Mouse (Mus musculus): ENCODE results near the gene Wbp2.
"Not testable (repeated sequence)": the region's sequence is repeated elsewhere in the genome, so short reads cannot be mapped to it uniquely, and the experiment has no call there.

Wbp2 gene

DNA sequence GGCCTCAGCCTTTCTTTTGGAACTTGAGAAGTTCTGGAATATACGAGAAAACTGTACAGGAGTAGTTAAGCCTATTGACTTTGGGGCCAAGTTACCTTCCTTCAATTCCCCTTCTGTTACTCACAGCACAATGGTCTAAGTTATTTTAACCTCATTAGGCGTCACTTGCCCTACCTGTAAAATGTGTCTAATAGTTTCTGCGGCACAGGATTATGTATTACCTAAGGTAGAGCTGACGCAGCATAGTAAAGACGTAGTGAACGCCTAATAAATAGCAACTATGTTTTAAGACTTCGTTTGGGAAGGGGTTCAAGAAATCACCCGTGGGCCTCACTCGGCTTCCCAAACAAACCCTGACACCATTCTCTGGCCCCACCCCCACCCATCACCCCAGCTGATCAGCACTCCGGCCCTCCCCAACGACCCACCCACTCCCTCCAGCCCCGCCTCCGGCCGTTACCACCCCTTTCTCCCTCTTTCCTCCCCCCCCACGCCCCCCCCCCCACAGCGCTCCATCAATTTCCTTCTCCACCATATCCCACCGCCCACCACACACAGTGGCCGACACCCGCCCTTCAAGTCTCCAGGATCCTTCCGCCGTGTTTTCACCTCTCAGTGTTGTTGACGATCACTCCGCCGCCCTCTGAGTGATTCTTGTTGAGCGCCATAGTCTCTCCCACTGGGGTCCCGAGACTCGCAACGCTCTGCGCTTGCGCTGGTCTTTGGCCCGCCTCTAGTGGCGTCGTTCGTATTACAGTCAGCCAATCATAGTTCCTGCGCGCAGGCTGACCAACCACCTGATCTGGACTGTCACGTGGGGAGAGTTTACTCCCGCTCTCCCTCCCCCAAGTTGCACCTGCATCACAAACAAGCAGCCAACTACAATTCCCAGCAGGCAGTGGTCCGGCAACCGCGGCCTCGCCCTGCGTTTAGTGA lies at the start of gene Wbp2:
Wbp2 (minus strand) TSS at position 738 of the 936 bp plus-strand sequence.
- DNase-seq (ENCODE audit: low read depth, low spot score): peak; percentile 99

DNA sequence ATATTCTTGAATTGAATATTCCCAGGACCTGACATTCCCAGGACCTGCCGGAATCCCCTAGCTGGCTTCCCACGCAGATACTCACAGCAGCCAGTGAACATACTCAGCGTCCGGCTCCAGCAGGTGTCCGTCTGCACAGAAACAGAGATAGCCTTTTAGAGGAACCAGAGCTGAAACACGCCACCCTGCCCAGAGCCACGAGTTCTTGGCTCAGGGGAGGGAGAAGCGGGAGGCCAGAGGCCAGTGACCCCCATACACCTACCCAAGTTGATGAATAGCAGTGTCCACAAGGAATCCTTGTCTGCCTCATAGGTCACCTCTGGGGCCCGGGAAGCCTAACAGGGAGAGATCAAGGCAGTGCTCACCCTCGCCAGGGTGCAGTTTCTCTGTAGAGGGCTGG lies 47.4 kb upstream of the Wbp2 start:
- DNase-seq (ENCODE audit: low read depth, low spot score): no peak

GRCm38 (mm10) chr11:116133497-116133896 lies 46.7 kb upstream of the Wbp2 start:
- no peak for DNase-seq (ENCODE audit: low read depth, low spot score)

DNA sequence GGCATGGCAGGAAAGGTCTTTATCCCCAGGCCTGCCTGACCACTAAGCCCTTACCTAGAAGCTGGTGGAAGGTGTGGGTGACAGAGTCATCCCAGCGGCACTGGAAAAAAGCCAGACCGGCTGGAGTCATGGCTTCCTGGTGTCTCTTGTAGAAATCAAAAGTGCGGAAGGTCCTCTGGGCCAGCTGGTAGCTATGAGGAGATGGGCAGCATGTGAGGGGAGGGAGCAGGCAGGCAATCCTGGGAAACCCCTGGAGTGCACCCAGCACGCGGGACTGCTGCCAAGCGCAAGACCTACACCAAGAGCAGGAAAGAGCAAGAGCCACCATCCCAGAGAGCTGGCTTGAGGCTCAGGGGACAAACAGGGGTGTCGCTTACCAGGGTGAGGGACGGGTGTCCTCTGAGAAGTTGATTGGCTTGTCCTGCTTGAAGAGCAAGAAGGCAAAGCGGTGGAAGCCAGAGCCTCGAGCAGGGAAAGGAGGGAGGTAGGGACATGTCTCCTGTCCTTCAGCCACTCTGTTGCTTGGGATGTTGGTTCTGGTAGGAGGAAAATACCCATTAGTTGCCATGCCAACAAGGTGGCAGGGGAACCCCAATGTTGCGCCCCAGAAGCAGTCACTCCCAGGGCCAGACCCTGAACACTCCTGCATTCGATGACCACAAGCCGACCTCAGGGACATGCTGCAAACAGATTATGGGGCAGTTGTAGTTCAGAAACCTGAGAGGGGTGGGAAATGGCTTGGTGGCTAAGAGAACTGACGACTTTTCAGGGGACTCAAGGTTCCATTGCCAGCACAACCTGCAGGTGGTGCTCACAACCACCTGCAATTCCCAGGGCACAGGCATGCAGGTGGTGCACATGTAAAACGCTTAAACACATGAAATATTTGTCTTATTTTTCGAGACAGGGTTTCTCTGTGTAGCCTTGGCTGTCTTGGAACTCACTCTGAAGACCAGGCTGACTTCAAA lies 45.9 kb upstream of the Wbp2 start:
- DNase-seq (ENCODE audit: low read depth, low spot score): no peak

DNA sequence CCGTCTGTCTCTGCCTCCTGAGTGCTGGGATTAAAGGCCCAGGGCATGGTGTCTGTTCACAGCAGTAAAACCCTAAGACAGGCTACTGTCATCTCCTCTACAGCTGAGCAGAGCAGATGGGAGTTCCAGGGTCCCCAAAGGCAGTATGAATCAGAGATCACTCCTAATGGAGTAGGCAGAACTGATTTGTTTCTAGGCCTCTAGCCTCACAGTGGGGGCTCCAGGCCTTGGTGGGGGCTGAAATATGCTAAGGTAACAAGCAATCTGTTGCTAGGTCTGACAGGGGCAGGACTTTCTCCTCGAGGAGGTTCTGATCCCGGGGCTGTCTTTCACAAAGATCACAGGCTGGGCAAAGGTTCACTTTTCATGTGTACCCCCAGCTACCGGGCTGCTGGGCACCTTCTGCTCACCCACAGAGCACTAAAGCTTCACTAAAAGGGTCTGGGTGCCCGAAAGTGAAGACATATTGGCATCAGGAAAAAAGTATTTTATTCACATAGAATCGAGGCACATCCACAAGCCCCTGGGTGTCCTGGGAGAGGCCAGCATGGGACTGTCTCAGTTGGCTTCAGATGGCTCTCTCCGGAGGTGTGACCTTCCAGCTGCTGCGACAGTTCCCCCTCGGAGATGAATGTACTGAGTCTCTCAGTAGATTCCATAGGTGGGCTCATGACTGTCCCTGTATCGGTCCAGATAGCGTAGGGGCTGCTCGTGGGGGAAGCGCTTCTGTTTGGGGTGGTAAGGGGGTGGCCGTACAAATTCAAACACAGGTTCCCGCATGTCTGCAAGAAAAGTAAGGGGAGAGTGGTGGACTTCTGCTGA lies 44.8 kb upstream of the Wbp2 start:
- DNase-seq (ENCODE audit: low read depth, low spot score): no peak

- peak; percentile 93 for DNase-seq (ENCODE audit: low read depth, low spot score)
These were observed 43.9 kb upstream of the Wbp2 start, which contains the start of gene Trim65 for GRCm38 (mm10) chr11:116130488-116131205. TSS of gene Trim65 (minus strand) at chr11:116131128.

DNA sequence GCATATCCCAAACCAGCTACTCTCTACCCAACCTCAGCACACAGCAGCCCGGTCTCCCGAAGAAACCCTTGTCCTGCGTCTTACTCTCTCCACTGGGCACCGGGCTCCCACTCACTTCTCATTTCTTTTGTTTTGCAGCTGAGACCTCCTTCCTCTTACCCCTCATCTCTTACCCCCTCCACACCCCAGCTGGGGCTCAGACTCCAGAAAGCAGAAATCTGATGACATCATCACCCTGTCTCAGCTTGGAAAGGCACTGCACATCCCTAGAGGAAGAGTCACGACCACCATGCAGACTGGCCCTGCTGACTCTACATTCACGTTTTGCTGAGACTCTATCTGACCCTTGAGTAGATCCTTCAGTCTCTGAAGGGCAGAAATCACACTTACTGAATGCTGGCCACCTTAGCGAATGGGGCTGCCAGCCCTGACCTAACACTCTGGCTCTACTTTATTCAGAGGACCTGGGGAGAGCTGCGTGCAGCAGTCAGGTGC lies 43.2 kb upstream of the Wbp2 start:
- no peak for DNase-seq (ENCODE audit: low read depth, low spot score)

GRCm38 (mm10) chr11:116129091-116129790 lies 42.4 kb upstream of the Wbp2 start:
- DNase-seq (ENCODE audit: low read depth, low spot score): no peak

- DNase-seq (ENCODE audit: low read depth, low spot score): no peak
These were observed 41.2 kb upstream of the Wbp2 start for GRCm38 (mm10) chr11:116127986-116128385.

- DNase-seq (ENCODE audit: low read depth, low spot score): peak; percentile 68
These were observed 40.6 kb upstream of the Wbp2 start, which contains the start of gene Trim47 for GRCm38 (mm10) chr11:116127156-116127980. TSS of gene Trim47 (minus strand) at chr11:116127210.

- DNase-seq (ENCODE audit: low read depth, low spot score): no peak
These were observed 39.5 kb upstream of the Wbp2 start for GRCm38 (mm10) chr11:116126261-116126660.

- not testable (repeated sequence) for DNase-seq (ENCODE audit: low read depth, low spot score)
These were observed 35.0 kb upstream of the Wbp2 start for GRCm38 (mm10) chr11:116121731-116122245.

- no peak for DNase-seq (ENCODE audit: low read depth, low spot score)
These were observed 31.0 kb upstream of the Wbp2 start for GRCm38 (mm10) chr11:116117819-116118218.

- DNase-seq (ENCODE audit: low read depth, low spot score): no peak
These were observed 30.4 kb upstream of the Wbp2 start for GRCm38 (mm10) chr11:116117241-116117640.

- no peak for DNase-seq (ENCODE audit: low read depth, low spot score)
These were observed 24.9 kb upstream of the Wbp2 start for GRCm38 (mm10) chr11:116111611-116112203.

- no peak for DNase-seq (ENCODE audit: low read depth, low spot score)
These were observed 24.3 kb upstream of the Wbp2 start for GRCm38 (mm10) chr11:116111067-116111466.

- no peak for DNase-seq (ENCODE audit: low read depth, low spot score)
These were observed 23.7 kb upstream of the Wbp2 start for GRCm38 (mm10) chr11:116110540-116110939.

- peak; percentile 73 for DNase-seq (ENCODE audit: low read depth, low spot score)
These were observed 23.3 kb upstream of the Wbp2 start for GRCm38 (mm10) chr11:116110131-116110530.
